Mouse (Mus musculus): ENCODE data around the gene Ippk.

DNA sequence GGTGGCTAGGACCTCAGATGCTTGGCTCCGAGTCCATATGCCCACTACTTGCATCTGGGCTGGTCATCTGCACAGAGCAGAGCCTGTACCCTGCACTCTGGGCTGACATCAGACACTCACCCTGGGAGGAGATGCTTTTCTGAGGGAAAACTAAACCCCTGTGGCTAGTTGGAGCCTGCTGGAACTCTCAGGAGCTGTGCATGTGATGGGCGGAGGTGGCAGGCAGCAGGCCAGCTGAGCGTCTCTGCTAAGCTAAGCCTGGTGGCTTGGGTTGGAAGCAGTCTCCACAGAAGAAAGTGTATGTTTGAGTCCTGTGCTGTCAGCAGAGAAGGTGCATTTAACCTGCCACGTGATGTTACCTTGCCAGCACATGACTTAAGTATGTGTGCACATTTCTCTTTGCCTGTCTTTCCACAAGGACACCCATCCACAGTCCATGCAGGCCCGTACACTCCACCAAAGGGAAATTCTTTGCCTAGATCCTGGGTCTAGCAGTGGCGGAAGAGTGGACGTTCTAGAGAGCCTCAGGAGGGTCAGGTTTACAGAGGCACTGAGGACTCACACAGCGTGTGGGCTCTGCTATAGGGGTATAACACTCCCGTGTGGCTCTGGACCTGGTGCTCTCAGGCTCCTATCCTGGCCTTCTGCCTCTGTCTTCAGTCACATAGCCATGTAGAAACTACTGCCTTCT lies 48.5 kb upstream of the Ippk start:
- no peak for TF ChIP-seq CTCF (IDR thresholded peaks at IDR 0.05; ENCODE audit: low read depth, low read length)
- no peak for TF ChIP-seq POLR2A (IDR thresholded peaks at IDR 0.05; ENCODE audit: extremely low read depth, insufficient read depth, low read length)

Measured in liver, adult 2 months (tissue).